Mouse (Mus musculus) limb, embryonic 10.5 days (tissue): ENCODE measurements around the gene Ccnd3. TPM values are rescaled to one million over a fixed set of nuclear protein-coding genes. Genes with fewer than 3 reads are reported as not detected.
A peak's percentile ranks its signal among the peaks of the same experiment; 100 is the strongest.
"Not testable (repeated sequence)": the region's sequence is repeated elsewhere in the genome, so short reads cannot be mapped to it uniquely, and the experiment has no call there.

Source experiments
- DNase-seq: peaks from one replicate; pipeline ENCODE4 v3.0.0-alpha.2; 2017; ENCODE audit warnings: low spot score
- H3K27ac ChIP-seq: fragments of 300-500 bp; sonication (generic); 2 replicates; pipeline ENCODE4 v1.5.1; 2016; ENCODE audit warnings: mild to moderate bottlenecking
- H3K27me3 ChIP-seq: fragments of 300-500 bp; sonication (generic); 2 replicates; pipeline ENCODE4 v1.6.1; 2016; ENCODE audit warnings: low read depth, mild to moderate bottlenecking; ENCODE audit not compliant: poor library complexity, severe bottlenecking
- H3K36me3 ChIP-seq: fragments of 300-500 bp; sonication (generic); 2 replicates; pipeline ENCODE4 v1.6.1; 2016; ENCODE audit warnings: mild to moderate bottlenecking, moderate library complexity
- H3K4me1 ChIP-seq: fragments of 300-500 bp; sonication (generic); 2 replicates; pipeline ENCODE4 v1.6.1; 2016
- H3K4me3 ChIP-seq: fragments of 300-500 bp; sonication (generic); 2 replicates; pipeline ENCODE4 v1.5.1; 2016; ENCODE audit warnings: mild to moderate bottlenecking, moderate library complexity
- H3K9me3 ChIP-seq: fragments of 300-500 bp; sonication (generic); replicated peaks from 2 replicates; pipeline ENCODE4 v1.6.1; 2016; ENCODE audit warnings: mild to moderate bottlenecking
- WGBS: fragments of 180-500 bp; shearing (Covaris S2); methylation state at CpG from one replicate; pipeline ENCODE4 v1.1.7; 2016; 5-methylcytosine and 5-hydroxymethylcytosine counted together
- polyA plus RNA-seq: library from polyadenylated mRNA; unstranded; fragments of >200 nt; fragmentation: Nextera tagmentation; extraction: Ambion mirVana; gene quantifications from 2 replicates; pipeline ENCODE4 v1.2.1, GENCODE M21; 2016

Ccnd3 gene
- polyA plus RNA-seq, 1 experiment from 2014 or later = 405 TPM

GRCm38 (mm10) chr17:47610849-47611660 lies 106.2 kb downstream of the Ccnd3 start, which contains the start of the genes Bysl, Med20 and Gm20517:
Bysl (minus strand) TSS chr17:47611492.
Med20 (plus strand) TSS chr17:47611582.
Gm20517 (plus strand) TSS chr17:47611589.
- Histone ChIP-seq H3K36me3 (peaks cover 71% of the 10 kb centered on the region), H3K4me3 (peak within 1 kb of the TSS; percentile 76), H3K4me1 (peaks cover 22% of the 10 kb centered on the region), H3K27me3 (no peaks in the 10 kb centered on the region), H3K27ac (peak within 1 kb of the TSS; percentile 81), H3K9me3 (no peaks in the 10 kb centered on the region)
- under 1% methylated on average over 59 of the region's 59 CpGs for WGBS
- peak; percentile 99 for DNase-seq

DNA sequence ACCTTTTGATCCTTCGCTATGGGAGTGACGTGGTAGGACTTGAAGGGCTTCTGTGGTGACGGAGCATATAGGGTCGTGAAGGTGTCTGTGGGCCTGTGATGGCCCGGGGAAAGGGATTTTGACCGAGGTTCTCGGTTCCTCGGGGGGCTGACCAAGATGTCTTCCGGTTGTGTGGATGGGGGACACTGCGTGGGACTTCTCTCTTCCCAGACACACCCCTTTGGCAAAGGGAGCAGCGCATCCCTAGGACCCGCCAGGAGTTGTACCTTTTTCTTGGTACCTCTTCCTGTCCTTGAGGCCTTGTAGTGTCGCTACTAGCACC lies 106.8 kb downstream of the Ccnd3 start:
- Histone ChIP-seq H3K4me1 (peaks cover 22% of the 10 kb centered on the region), H3K27ac (peak overlapping the region; percentile 81), H3K36me3 (peaks cover 71% of the 10 kb centered on the region), H3K27me3 (no peaks in the 10 kb centered on the region), H3K4me3 (peak overlapping the region; percentile 76), H3K9me3 (no peaks in the 10 kb centered on the region)
- DNase-seq = no peak
- under 1% methylated on average over 13 of the region's 13 CpGs for WGBS

DNA sequence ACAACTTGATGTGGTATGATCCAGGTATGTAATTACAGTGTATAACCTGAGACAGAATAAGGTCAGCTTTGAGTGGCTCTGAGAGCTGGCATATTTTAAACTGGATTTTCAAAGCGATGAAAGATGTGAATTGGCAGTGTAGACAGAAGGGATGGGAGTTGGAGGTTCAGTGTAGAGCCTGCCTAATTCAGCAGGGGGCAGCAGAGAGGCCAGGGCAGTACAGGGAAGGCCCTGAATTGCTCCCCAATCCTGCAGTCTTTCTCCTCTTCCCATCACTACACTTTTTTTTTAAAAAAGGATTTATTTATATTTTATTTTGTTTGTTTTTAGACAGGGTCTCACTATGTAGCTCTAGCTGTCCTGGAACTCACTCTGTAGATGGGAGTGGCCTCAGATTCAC lies 109.2 kb downstream of the Ccnd3 start:
- Histone ChIP-seq H3K9me3 (no peaks in the 10 kb centered on the region), H3K4me3 (no peak overlapping the region), H3K36me3 (peaks cover 68% of the 10 kb centered on the region), H3K4me1 (peaks cover 22% of the 10 kb centered on the region), H3K27me3 (no peaks in the 10 kb centered on the region), H3K27ac (no peak overlapping the region)
- WGBS = 91% methylated on average over 1 of the region's 1 CpGs
- DNase-seq = no peak

- no peaks in the 10 kb centered on the region for H3K9me3 ChIP-seq
- WGBS = 95% methylated on average over 8 of the region's 8 CpGs
- peaks cover 13% of the 10 kb centered on the region for H3K4me1 ChIP-seq
- no peak overlapping the region for H3K4me3 ChIP-seq
- peaks cover 84% of the 10 kb centered on the region for H3K36me3 ChIP-seq
- H3K27ac ChIP-seq = no peak overlapping the region
- no peaks in the 10 kb centered on the region for H3K27me3 ChIP-seq
- DNase-seq = no peak
Observed at GRCm38 (mm10) chr17:47616119-47616518, 111.3 kb downstream of the Ccnd3 start.

DNA sequence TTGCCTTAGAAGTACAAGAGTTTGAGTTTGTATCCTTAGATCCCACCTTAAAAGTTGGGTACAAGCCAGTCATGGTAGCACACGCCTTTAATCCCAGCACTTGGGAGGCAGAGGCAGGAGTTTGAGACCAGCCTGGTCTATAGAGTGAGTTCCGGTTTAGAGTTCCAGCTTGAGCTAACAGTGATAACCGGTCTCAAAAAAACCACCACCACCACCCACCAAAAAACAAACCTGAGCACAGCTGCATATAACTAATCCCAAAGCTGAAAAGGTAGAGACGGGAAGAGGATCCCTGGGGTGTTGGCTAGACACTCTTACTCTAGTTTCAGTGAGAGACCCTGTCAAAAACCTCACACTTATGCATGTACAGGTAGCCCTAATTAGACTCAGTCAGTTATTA lies 111.8 kb downstream of the Ccnd3 start:
- WGBS = 90% methylated on average over 4 of the region's 4 CpGs
- DNase-seq = no peak
- Histone ChIP-seq H3K9me3 (no peaks in the 10 kb centered on the region), H3K4me3 (no peak overlapping the region), H3K27ac (no peak overlapping the region), H3K36me3 (peaks cover 89% of the 10 kb centered on the region), H3K4me1 (peaks cover 13% of the 10 kb centered on the region), H3K27me3 (no peaks in the 10 kb centered on the region)

DNA sequence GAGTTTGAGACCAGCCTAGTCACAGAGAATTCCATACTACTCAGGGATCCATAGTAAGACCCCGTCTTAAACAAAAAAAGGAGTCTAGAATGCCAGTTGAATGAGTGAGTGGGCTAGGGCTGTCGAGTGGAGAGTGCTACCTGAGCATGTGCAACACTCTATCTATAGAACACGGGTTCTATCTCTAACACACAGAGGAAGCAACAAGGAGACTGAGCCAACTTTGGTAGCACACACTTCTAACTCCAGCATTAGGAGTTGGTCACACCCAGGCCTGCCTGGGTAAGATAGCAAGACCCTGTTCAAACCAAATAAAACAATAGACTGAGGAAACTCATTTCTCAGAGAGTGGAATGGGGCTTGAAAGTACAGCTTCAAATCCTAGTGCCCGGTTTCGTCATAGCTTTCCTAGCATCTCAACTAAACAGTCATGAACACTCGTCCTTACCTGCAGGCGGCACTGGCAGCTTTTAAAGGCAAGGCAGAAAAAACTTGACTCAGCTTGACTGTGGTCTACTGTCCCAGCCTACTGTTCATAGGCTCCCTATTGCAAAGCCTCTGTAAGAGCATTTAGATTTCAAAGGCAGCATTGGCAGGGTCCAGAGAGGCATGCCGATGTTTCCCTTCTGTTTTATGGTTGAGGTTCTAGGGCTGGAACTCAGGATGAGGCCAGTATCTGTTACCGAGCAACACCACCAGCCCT lies 112.9 kb downstream of the Ccnd3 start:
- DNase-seq = no peak
- peaks cover 3% of the 10 kb centered on the region for H3K4me1 ChIP-seq
- no peaks in the 10 kb centered on the region for H3K27me3 ChIP-seq
- peaks cover 98% of the 10 kb centered on the region for H3K36me3 ChIP-seq
- H3K9me3 ChIP-seq = no peaks in the 10 kb centered on the region
- H3K4me3 ChIP-seq = no peak overlapping the region
- H3K27ac ChIP-seq = no peak overlapping the region
- 94% methylated on average over 9 of the region's 9 CpGs for WGBS

DNA sequence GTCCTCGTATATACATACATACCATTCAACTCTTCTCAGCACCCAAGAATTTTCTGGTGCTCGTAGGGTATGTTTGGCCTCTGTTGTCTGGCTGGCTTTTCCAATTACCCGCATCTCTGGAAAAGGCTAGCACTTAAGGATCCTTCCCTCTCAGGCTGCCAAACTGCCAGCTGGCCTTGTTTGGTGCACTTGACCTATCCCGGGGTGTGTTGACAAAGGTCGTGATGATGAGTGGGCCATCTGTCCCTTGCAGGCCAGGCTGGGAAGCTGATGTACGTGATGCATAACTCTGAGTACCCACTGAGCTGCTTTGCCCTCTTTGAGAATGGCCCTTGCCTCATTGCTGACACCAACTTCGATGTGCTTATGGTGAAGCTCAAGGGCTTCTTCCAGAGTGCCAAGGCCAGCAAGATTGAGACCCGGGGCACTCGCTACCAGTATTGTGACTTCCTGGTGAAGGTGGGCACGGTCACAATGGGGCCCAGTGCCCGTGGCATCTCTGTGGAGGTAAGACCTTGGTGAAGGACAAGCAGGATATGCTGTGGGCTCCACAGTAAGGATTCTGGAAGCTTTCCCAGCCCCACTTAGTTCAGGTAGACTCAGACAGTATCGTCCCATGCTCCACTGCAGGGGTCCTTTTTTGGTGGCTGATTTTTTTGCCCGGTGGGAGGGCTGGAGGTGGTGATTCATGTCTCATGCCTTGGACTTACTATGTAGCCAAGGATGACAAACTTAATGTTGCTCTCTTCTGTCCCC lies 113.9 kb downstream of the Ccnd3 start:
- Histone ChIP-seq H3K27me3 (no peaks in the 10 kb centered on the region), H3K4me1 (no peaks in the 10 kb centered on the region), H3K36me3 (peaks cover 98% of the 10 kb centered on the region), H3K9me3 (no peaks in the 10 kb centered on the region), H3K27ac (no peak overlapping the region), H3K4me3 (no peak overlapping the region)
- WGBS = 93% methylated on average over 13 of the region's 13 CpGs
- DNase-seq = no peak

DNA sequence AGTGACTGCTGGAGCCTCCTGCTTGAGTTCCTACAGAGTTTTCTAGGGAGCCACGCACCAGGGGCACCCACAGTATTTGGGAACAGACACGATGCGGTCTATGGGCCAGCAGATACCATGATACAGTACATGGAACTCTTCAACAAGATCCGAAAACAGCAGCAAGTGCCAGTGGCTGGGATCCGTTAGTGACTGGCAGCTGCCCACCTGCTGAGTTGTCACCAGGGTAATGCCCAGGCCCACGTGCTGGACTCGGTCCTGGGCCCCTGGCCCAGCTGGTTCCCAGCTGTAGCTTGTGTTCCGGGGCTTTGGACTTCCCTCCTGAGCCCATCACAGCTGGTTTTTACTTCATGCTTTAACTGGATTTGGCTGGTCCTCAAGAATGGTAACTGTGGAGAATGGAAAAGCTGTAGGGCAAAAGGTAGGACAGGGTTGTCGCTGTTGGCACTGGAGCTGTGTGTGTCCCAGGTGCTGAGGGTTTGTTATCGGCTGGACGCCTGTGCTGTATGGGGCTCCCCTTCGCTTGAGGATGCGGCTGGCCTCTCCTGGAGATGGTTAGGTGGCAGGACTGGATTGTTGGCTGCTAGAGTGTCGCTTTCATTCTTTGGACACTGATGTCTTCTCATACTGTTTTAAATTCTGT lies 118.2 kb downstream of the Ccnd3 start:
- H3K27ac ChIP-seq = no peak overlapping the region
- H3K9me3 ChIP-seq = no peaks in the 10 kb centered on the region
- peaks cover 90% of the 10 kb centered on the region for H3K36me3 ChIP-seq
- H3K4me1 ChIP-seq = peaks cover under 1% of the 10 kb centered on the region; the same call in 1 of the 2 replicates
- WGBS = 95% methylated on average over 14 of the region's 14 CpGs
- no peaks in the 10 kb centered on the region for H3K27me3 ChIP-seq
- no peak for DNase-seq
- H3K4me3 ChIP-seq = no peak overlapping the region

DNA sequence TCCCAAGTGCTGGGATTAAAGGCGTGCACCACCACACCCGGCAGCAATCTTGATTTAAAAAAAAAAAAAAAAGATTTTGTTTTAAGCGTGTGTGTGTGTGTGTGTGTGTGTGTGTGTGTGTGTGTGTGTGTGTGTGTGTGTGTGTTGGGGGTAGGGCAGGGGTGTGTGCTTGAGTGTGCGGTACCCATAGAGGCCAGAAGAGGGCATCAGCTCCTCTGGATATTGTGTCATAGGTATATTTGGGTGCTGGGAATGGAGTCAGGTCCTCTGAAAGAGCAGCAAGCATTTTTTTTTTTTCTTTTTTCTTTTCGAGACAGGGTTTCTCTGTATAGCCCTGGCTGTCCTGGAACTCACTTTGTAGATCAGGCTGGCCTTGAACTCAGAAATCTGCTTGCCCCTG lies 119.7 kb downstream of the Ccnd3 start:
- H3K27ac ChIP-seq, H3K4me3 ChIP-seq, H3K4me1 ChIP-seq, DNase-seq, H3K27me3 ChIP-seq, H3K9me3 ChIP-seq: not testable (repeated sequence)
- peaks cover 77% of the 10 kb centered on the region for H3K36me3 ChIP-seq
- WGBS = 91% methylated on average over 5 of the region's 5 CpGs

- Histone ChIP-seq H3K9me3 (no peaks in the 10 kb centered on the region), H3K27me3 (no peaks in the 10 kb centered on the region), H3K4me1 (peaks cover 12% of the 10 kb centered on the region), H3K36me3 (peaks cover 72% of the 10 kb centered on the region), H3K27ac (no peak overlapping the region), H3K4me3 (no peak overlapping the region)
- DNase-seq = no peak
- 100% methylated on average over 2 of the region's 2 CpGs for WGBS
Observed at GRCm38 (mm10) chr17:47625088-47625487, 120.2 kb downstream of the Ccnd3 start.

DNA sequence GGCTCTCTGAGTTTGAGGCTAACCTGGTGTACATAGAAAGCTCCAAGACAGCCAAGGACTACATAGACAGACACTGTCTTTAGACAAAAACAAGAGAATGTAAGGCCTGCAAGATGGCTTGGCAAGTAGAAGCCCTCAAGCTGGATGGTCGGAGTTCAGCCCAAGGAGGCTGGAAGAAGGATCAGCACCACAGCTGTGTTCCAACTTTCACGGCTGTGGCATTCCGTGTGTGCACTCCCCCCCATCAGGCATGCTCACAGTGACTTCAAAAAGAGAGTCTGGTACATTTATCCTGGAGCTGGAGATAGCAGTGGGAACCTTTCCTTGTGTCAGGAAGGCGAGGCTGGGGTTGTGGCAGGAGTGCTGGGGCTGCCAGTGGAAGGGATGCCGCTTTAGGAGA lies 121.2 kb downstream of the Ccnd3 start:
- Histone ChIP-seq H3K27me3 (no peaks in the 10 kb centered on the region), H3K27ac (no peak overlapping the region), H3K9me3 (no peaks in the 10 kb centered on the region), H3K36me3 (peaks cover 62% of the 10 kb centered on the region), H3K4me1 (peaks cover 22% of the 10 kb centered on the region), H3K4me3 (no peak overlapping the region)
- 90% methylated on average over 5 of the region's 5 CpGs for WGBS
- no peak for DNase-seq

GRCm38 (mm10) chr17:47627791-47628190 lies 122.9 kb downstream of the Ccnd3 start:
- Histone ChIP-seq H3K27me3 (no peaks in the 10 kb centered on the region), H3K4me3 (peak overlapping the region; percentile 70; the same call in 1 of the 2 replicates), H3K9me3 (no peaks in the 10 kb centered on the region), H3K36me3 (peaks cover 44% of the 10 kb centered on the region), H3K4me1 (peaks cover 30% of the 10 kb centered on the region), H3K27ac (0 out of 2 replicates have a peak overlapping the region, but pooled peaks have one; percentile 93)
- no peak for DNase-seq
- 87% methylated on average over 2 of the region's 2 CpGs for WGBS
